Mouse (Mus musculus) liver, adult 2 months (tissue): ENCODE results near the gene Rxylt1.

Experiments used
- CTCF ChIP-seq: fragments of 200-500 bp; IDR thresholded peaks from 2 replicates; pipeline ENCODE4 v1.5.1; 2011; ENCODE audit warnings: low read depth, low read length, control low read depth
- POLR2A ChIP-seq: fragments of 200-500 bp; IDR thresholded peaks from 2 replicates; pipeline ENCODE4 v1.6.1; 2011; ENCODE audit warnings: low read length, control low read depth; ENCODE audit not compliant: insufficient read depth; ENCODE audit errors: extremely low read depth

DNA sequence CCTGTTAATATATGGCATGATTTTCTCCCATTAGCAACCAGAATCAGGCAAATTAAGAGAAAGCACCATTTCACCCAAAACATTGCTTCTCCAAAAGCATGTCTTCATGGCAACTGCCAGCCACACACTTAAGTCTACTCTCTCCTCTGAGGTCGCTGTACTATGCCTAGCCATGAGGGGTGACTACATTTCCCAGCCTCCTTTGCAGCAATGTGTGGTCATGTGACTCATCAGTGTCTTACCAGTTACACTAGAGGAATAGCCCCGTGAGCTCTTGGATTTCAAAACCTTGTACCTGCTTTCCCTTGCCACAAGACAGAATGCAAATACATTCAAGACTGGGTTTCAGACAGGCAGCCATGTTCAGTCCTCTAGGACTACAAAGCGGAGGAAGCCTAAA is 58.6 kb downstream of the Rxylt1 start:
- TF ChIP-seq POLR2A (no peak), CTCF (no peak)
